Mouse (Mus musculus): ENCODE measurements around the gene Smagp. TPM values are rescaled to one million over a fixed set of nuclear protein-coding genes. Genes with fewer than 3 reads are reported as not detected.

Gene Smagp
- polyA plus RNA-seq, 1 experiment, result 94.1 TPM

DNA sequence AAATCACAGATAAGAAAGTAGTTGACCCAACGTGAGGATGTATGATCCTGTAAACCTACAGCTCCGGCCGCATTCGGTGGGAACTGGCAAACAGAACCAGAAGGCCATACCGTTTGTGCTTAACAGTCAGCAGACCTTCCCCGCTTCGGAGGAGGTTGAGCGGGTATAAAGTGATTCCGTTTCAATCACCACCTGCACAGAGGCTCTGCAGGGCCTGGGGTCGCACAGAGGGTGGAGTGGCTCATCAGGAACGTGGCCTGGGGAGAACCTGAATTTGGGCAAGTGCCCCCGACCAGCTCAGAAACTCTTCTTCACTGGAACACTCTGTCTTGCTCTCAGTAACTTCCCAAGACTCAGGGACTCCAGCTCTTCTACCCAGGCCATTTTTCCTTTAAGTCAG lies 30.1 kb upstream of the Smagp start:
- H3K4me1 ChIP-seq (ENCODE audit: control insufficient read depth, insufficient read depth, low read length), result peaks cover 58% of the 10 kb centered on the region
- peak overlapping the region; percentile 34 for H3K4me3 ChIP-seq (ENCODE audit: insufficient read depth, low read length)
- H3K27ac ChIP-seq (ENCODE audit: insufficient read depth, low read depth, low read length), result peak overlapping the region; percentile 77
- TF ChIP-seq CTCF (IDR thresholded peaks at IDR 0.05; ENCODE audit: low read depth, low read length), result no peak
- no peak for TF ChIP-seq POLR2A (IDR thresholded peaks at IDR 0.05; ENCODE audit: borderline replicate concordance, low read depth, low read length)

- Histone ChIP-seq H3K4me3 (ENCODE audit: insufficient read depth, low read length) (peak overlapping the region; percentile 44), H3K27ac (ENCODE audit: insufficient read depth, low read depth, low read length) (peak overlapping the region; percentile 77), H3K4me1 (ENCODE audit: control insufficient read depth, insufficient read depth, low read length) (peaks cover 58% of the 10 kb centered on the region)
- TF ChIP-seq CTCF (IDR thresholded peaks at IDR 0.05; ENCODE audit: low read depth, low read length) (no peak), POLR2A (IDR thresholded peaks at IDR 0.05; ENCODE audit: borderline replicate concordance, low read depth, low read length) (no peak)
These were observed 29.5 kb upstream of the Smagp start for GRCm38 (mm10) chr15:100666219-100666696.

- TF ChIP-seq POLR2A (IDR thresholded peaks at IDR 0.05; ENCODE audit: borderline replicate concordance, low read depth, low read length) (no peak), CTCF (IDR thresholded peaks at IDR 0.05; ENCODE audit: low read depth, low read length) (no peak)
- Histone ChIP-seq H3K4me3 (ENCODE audit: insufficient read depth, low read length) (peak overlapping the region; percentile 44), H3K27ac (ENCODE audit: insufficient read depth, low read depth, low read length) (peak overlapping the region; percentile 77), H3K4me1 (ENCODE audit: control insufficient read depth, insufficient read depth, low read length) (peaks cover 62% of the 10 kb centered on the region)
These were observed 28.9 kb upstream of the Smagp start for GRCm38 (mm10) chr15:100665411-100666218.

DNA sequence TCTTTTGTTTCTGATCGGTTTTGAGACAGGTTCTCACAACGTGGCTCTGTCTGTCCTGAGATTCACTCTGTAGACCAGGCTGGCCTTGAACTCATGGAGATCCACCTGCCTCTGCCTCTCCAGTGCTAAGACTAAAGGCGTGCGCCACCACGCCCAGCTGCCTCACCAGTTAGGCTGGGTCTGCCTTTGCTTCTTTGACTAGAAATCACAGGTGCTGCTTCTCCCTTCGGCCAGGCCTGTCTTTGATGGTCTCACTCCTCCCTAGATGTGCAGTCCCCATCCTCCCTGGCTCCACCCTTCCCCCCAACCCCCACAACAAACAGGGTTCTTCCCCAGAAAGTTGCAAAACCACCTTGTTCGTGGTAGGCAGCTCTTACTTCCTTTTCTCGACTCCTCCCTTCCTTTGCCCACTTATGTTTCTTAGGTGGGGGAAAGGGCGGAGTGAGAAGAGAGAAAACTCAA lies 28.1 kb upstream of the Smagp start:
- H3K4me3 ChIP-seq (ENCODE audit: insufficient read depth, low read length), result no peak overlapping the region
- H3K4me1 ChIP-seq (ENCODE audit: control insufficient read depth, insufficient read depth, low read length), result peaks cover 69% of the 10 kb centered on the region
- TF ChIP-seq CTCF (IDR thresholded peaks at IDR 0.05; ENCODE audit: low read depth, low read length) (no peak), POLR2A (IDR thresholded peaks at IDR 0.05; ENCODE audit: borderline replicate concordance, low read depth, low read length) (no peak)
- peak overlapping the region; percentile 77 for H3K27ac ChIP-seq (ENCODE audit: insufficient read depth, low read depth, low read length)

DNA sequence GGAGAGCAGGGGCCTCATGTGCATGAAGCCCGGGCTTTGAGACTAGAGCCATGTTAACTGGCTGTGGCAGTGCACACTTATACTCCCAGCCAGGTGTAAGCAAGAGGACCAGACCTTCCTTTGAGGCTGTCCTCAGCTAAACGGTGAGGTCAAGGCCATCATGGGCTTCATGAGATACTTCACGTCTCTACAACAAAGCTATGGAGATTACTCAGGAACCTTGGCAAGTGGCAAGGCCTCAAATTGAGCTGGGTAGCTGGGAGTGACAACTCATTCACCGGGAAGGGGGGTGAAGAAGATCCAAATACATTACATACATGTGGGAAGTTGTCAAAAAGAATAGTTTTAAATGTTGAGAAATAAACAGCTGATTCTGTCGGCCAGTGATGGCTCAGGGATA lies 24.1 kb upstream of the Smagp start:
- Histone ChIP-seq H3K27ac (ENCODE audit: insufficient read depth, low read depth, low read length) (no peak overlapping the region), H3K4me3 (ENCODE audit: insufficient read depth, low read length) (no peak overlapping the region), H3K4me1 (ENCODE audit: control insufficient read depth, insufficient read depth, low read length) (peaks cover 44% of the 10 kb centered on the region)
- TF ChIP-seq POLR2A (IDR thresholded peaks at IDR 0.05; ENCODE audit: borderline replicate concordance, low read depth, low read length), result no peak
- no peak for TF ChIP-seq CTCF (IDR thresholded peaks at IDR 0.05; ENCODE audit: low read depth, low read length)

DNA sequence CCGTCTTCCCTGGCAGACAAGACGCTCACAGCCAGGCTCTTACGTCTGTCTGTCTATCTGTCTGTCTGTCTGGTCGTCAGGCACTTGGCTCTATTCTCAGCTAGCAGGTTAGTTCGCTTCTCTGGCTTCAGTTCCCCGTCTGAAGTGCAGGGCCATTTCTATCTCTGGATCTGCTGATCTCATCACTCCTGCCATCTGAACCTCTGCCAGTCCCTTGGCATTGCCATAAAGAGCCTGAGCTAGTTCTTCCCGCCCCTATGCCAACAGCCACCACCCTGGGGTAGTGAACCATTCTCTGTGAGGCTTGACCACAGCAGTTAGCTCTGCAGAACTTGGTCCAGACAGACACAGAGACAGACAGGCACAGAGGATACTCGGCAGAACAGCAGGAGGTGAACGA lies 23.6 kb upstream of the Smagp start:
- Histone ChIP-seq H3K27ac (ENCODE audit: insufficient read depth, low read depth, low read length) (no peak overlapping the region), H3K4me1 (ENCODE audit: control insufficient read depth, insufficient read depth, low read length) (peaks cover 39% of the 10 kb centered on the region), H3K4me3 (ENCODE audit: insufficient read depth, low read length) (no peak overlapping the region)
- TF ChIP-seq CTCF (IDR thresholded peaks at IDR 0.05; ENCODE audit: low read depth, low read length) (no peak), POLR2A (IDR thresholded peaks at IDR 0.05; ENCODE audit: borderline replicate concordance, low read depth, low read length) (no peak)

DNA sequence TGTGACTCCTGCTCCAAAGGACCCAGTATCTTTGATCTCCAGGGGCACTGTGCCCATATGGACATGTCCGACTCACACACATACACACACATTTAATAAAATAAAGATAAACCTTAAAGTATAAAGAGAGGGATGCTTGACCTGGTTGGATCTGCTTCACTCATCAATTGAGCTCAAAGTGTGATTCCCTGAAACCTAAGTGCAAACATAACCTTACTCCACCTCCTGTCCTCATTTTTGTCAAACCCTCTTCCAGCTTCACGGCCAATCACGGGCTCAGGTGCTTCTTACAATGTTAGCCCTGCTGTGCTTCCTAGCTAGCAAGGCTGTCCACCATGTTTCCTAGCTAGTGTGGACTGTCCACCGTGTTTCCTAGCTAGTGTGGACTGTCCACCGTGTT lies 18.5 kb upstream of the Smagp start:
- H3K27ac ChIP-seq (ENCODE audit: insufficient read depth, low read depth, low read length), result no peak overlapping the region
- H3K4me1 ChIP-seq (ENCODE audit: control insufficient read depth, insufficient read depth, low read length), result peaks cover 5% of the 10 kb centered on the region
- no peak for TF ChIP-seq POLR2A (IDR thresholded peaks at IDR 0.05; ENCODE audit: borderline replicate concordance, low read depth, low read length)
- TF ChIP-seq CTCF (IDR thresholded peaks at IDR 0.05; ENCODE audit: low read depth, low read length), result no peak
- no peak overlapping the region for H3K4me3 ChIP-seq (ENCODE audit: insufficient read depth, low read length)

DNA sequence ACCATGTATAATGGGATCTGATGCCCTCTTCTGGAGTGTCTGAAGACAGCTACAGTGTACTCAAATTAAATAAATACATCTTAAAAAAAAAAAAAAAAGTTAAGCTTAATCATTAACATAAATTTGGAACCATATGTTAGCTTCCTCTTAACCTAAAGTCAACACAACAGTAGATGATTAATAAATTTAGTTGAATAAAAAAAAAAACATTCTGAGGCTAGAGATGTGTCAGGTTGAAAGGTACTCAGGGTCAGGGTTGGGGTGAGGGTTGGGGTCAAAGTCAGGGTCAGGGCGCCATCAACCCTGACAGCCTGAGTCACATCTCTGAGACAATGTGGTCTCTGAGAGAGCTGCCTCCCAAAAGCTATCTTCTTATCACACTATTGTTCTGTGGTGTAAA lies 17.5 kb upstream of the Smagp start:
- H3K4me3 ChIP-seq (ENCODE audit: insufficient read depth, low read length), result no peak overlapping the region
- TF ChIP-seq CTCF (IDR thresholded peaks at IDR 0.05; ENCODE audit: low read depth, low read length) (no peak), POLR2A (IDR thresholded peaks at IDR 0.05; ENCODE audit: borderline replicate concordance, low read depth, low read length) (no peak)

GRCm38 (mm10) chr15:100651610-100652009 lies 14.9 kb upstream of the Smagp start:
- Histone ChIP-seq H3K27ac (ENCODE audit: insufficient read depth, low read depth, low read length) (no peak overlapping the region), H3K4me1 (ENCODE audit: control insufficient read depth, insufficient read depth, low read length) (no peaks in the 10 kb centered on the region), H3K4me3 (ENCODE audit: insufficient read depth, low read length) (no peak overlapping the region)
- TF ChIP-seq POLR2A (IDR thresholded peaks at IDR 0.05; ENCODE audit: borderline replicate concordance, low read depth, low read length), result no peak
- TF ChIP-seq CTCF (IDR thresholded peaks at IDR 0.05; ENCODE audit: low read depth, low read length), result no peak

More for the DNA sequence above, 17.5 kb upstream of the Smagp start:
- no peak overlapping the region for H3K27ac ChIP-seq (ENCODE audit: insufficient read depth, low read depth, low read length)
- H3K4me1 ChIP-seq (ENCODE audit: control insufficient read depth, insufficient read depth, low read length), result no peaks in the 10 kb centered on the region

DNA sequence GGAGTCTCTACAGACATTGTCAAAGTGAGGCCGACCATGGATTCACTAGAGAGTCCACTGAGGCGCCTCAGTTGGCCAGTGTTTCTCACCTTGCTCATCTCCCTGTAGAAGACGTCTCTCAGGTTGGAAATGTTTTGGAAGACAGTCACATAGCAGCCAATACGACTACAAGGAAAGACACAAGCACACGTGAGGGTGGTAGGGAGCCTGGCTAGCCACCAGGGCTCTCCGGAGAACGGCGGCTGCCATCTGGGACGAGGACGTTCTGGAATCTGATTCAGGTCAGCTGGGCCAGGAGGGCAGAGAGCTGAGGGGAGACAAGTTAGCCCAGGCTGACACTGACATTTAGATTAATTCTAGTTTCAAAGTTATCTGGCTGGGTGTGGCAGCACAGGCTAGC lies 13.4 kb upstream of the Smagp start:
- TF ChIP-seq POLR2A (IDR thresholded peaks at IDR 0.05; ENCODE audit: borderline replicate concordance, low read depth, low read length), result no peak
- no peak for TF ChIP-seq CTCF (IDR thresholded peaks at IDR 0.05; ENCODE audit: low read depth, low read length)
- Histone ChIP-seq H3K4me3 (ENCODE audit: insufficient read depth, low read length) (no peak overlapping the region), H3K4me1 (ENCODE audit: control insufficient read depth, insufficient read depth, low read length) (no peaks in the 10 kb centered on the region), H3K27ac (ENCODE audit: insufficient read depth, low read depth, low read length) (no peak overlapping the region)

Data from bone marrow macrophage, adult 2 months (primary cell).